Mouse (Mus musculus) B cell, adult 2 months (primary cell): ENCODE data around the gene Gad2.
A peak's percentile ranks its signal among the peaks of the same experiment; 100 is the strongest.

Source experiments
- DNase-seq, 2 experiments: peaks; one replicate each; pipeline ENCODE4 v3.0.0; 2022

Gad2 gene

GRCm38 (mm10) chr2:22648394-22648793 lies 26.4 kb downstream of the Gad2 start:
- no peak for DNase-seq

- DNase-seq = no peak
These were observed 29.8 kb downstream of the Gad2 start for GRCm38 (mm10) chr2:22651826-22652225.

- DNase-seq = no peak
These were observed 41.7 kb downstream of the Gad2 start for GRCm38 (mm10) chr2:22663731-22664130.

- DNase-seq = no peak
These were observed 48.4 kb downstream of the Gad2 start for GRCm38 (mm10) chr2:22670415-22670814.

- DNase-seq = no peak
These were observed 49.3 kb downstream of the Gad2 start for GRCm38 (mm10) chr2:22671348-22671747.

GRCm38 (mm10) chr2:22677066-22677465 lies 55.1 kb downstream of the Gad2 start:
- DNase-seq = no peak

GRCm38 (mm10) chr2:22679944-22680343 lies 57.9 kb downstream of the Gad2 start:
- no peak for DNase-seq

GRCm38 (mm10) chr2:22689969-22690368 lies 68.0 kb downstream of the Gad2 start:
- peak; percentile 27 to 39 for DNase-seq

- DNase-seq = no peak
These were observed 83.0 kb downstream of the Gad2 start for GRCm38 (mm10) chr2:22704780-22705727.

GRCm38 (mm10) chr2:22706233-22706632 lies 84.2 kb downstream of the Gad2 start:
- no peak for DNase-seq

GRCm38 (mm10) chr2:22721522-22722470 lies 99.8 kb downstream of the Gad2 start:
- DNase-seq = peak; percentile 64 to 73

GRCm38 (mm10) chr2:22723927-22724534 lies 102.0 kb downstream of the Gad2 start:
- no peak for DNase-seq

- peak; percentile 16 to 28 for DNase-seq
These were observed 105.1 kb downstream of the Gad2 start for GRCm38 (mm10) chr2:22727113-22727512.

- DNase-seq = no peak
These were observed 114.1 kb downstream of the Gad2 start for GRCm38 (mm10) chr2:22736134-22736533.

GRCm38 (mm10) chr2:22739369-22739768 lies 117.4 kb downstream of the Gad2 start:
- DNase-seq = no peak

GRCm38 (mm10) chr2:22740441-22740840 lies 118.4 kb downstream of the Gad2 start:
- no peak for DNase-seq

GRCm38 (mm10) chr2:22741222-22741621 lies 119.2 kb downstream of the Gad2 start:
- peak in 1 of 2 experiments; percentile 29 for DNase-seq
